Mouse (Mus musculus): ENCODE results near the gene Pnliprp2. TPM values are rescaled to one million over a fixed set of nuclear protein-coding genes. Genes with fewer than 3 reads are reported as not detected.

Gene Pnliprp2
- polyA plus RNA-seq, 1 experiment = not detected

- Histone ChIP-seq H3K4me3 (ENCODE audit: insufficient read depth, low read length) (no peak overlapping the region), H3K4me1 (ENCODE audit: control insufficient read depth, insufficient read depth, low read length) (no peaks in the 10 kb centered on the region), H3K27ac (ENCODE audit: insufficient read depth, low read depth, low read length) (no peak overlapping the region)
- no peak for TF ChIP-seq CTCF (IDR thresholded peaks at IDR 0.05; ENCODE audit: low read depth, low read length)
- no peak for TF ChIP-seq POLR2A (IDR thresholded peaks at IDR 0.05; ENCODE audit: borderline replicate concordance, low read depth, low read length)
Measured at GRCm38 (mm10) chr19:58743736-58744135, 15.8 kb upstream of the Pnliprp2 start.

DNA sequence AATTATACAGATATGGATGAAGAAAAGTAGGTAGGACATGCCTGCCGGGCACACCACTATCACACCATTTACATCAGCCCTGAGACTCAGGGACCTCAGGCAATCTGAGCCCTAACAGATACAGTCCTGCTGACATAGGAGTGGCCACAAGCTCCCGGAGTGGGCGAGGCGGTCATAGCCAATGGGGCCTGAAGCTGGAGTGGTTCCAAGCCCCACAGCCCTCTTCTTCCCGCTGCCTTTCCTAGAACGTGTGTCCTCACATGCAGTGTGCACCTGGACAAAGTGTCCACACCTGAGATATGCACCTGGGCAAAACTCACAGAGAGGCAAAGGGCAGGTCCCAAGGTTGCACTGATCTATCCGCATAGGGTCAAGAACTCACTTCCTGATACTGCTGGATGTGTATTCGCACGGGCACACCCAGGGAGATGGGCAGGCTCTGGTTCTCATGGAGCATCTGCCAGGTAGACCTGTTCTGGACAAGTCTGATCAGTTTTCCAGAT is 12.0 kb upstream of the Pnliprp2 start:
- Histone ChIP-seq H3K27ac (ENCODE audit: insufficient read depth, low read depth, low read length) (no peak overlapping the region), H3K4me1 (ENCODE audit: control insufficient read depth, insufficient read depth, low read length) (no peaks in the 10 kb centered on the region), H3K4me3 (ENCODE audit: insufficient read depth, low read length) (no peak overlapping the region)
- TF ChIP-seq CTCF (IDR thresholded peaks at IDR 0.05; ENCODE audit: low read depth, low read length) (no peak), POLR2A (IDR thresholded peaks at IDR 0.05; ENCODE audit: borderline replicate concordance, low read depth, low read length) (no peak)

DNA sequence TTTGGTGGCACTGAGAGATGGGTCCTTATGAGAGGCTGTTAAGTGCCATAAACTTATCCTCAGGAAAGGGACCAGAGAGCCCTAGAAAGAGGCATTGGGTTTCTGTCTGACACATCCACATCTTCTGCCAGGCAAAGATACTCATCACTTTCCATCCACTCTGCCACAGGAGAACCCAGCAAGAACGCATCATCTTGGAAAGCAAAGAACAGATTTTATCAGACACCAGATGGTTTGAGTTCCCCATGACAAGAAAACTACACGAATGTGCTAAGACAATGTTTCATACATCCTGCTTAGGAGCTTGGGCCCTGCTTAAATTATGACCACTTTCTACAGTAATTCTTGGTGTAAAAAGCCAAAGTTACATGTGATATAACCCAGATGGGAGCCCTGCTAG is 8.7 kb upstream of the Pnliprp2 start:
- no peak overlapping the region for H3K27ac ChIP-seq (ENCODE audit: insufficient read depth, low read depth, low read length)
- TF ChIP-seq CTCF (IDR thresholded peaks at IDR 0.05; ENCODE audit: low read depth, low read length) (no peak), POLR2A (IDR thresholded peaks at IDR 0.05; ENCODE audit: borderline replicate concordance, low read depth, low read length) (no peak)

GRCm38 (mm10) chr19:58751504-58751903 is 8.0 kb upstream of the Pnliprp2 start:
- Histone ChIP-seq H3K4me1 (ENCODE audit: control insufficient read depth, insufficient read depth, low read length) (no peaks in the 10 kb centered on the region), H3K4me3 (ENCODE audit: insufficient read depth, low read length) (no peak overlapping the region), H3K27ac (ENCODE audit: insufficient read depth, low read depth, low read length) (no peak overlapping the region)
- TF ChIP-seq POLR2A (IDR thresholded peaks at IDR 0.05; ENCODE audit: borderline replicate concordance, low read depth, low read length) = no peak
- TF ChIP-seq CTCF (IDR thresholded peaks at IDR 0.05; ENCODE audit: low read depth, low read length) = no peak

More for the DNA sequence above, 8.7 kb upstream of the Pnliprp2 start:
- Histone ChIP-seq H3K4me1 (ENCODE audit: control insufficient read depth, insufficient read depth, low read length) (no peaks in the 10 kb centered on the region), H3K4me3 (ENCODE audit: insufficient read depth, low read length) (no peak overlapping the region)

DNA sequence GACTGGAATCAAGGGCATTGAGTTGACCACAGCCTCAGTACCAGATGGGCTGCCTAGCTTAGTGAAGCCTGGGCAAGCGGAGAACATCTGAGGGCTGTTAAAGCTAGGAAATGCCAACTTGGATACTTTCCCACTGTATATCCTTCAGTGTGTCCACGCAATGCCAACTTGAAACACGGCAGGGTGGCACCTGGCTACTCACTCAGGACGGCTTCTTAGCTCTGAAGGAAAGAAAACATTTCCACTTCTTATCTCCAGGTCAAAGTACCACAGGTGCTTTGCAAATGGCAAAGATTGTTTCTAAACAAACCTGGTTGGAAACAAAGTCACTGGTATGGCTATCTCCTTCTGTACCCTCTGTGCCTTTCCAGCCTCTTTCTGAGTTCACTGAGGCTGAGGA is 648 bp upstream of the Pnliprp2 start:
- Histone ChIP-seq H3K27ac (ENCODE audit: insufficient read depth, low read depth, low read length) (no peak overlapping the region), H3K4me3 (ENCODE audit: insufficient read depth, low read length) (no peak overlapping the region), H3K4me1 (ENCODE audit: control insufficient read depth, insufficient read depth, low read length) (no peaks in the 10 kb centered on the region)
- no peak for TF ChIP-seq POLR2A (IDR thresholded peaks at IDR 0.05; ENCODE audit: borderline replicate concordance, low read depth, low read length)
- no peak for TF ChIP-seq CTCF (IDR thresholded peaks at IDR 0.05; ENCODE audit: low read depth, low read length)

GRCm38 (mm10) chr19:58762316-58762715 is 2.8 kb downstream of the Pnliprp2 start:
- Histone ChIP-seq H3K4me3 (ENCODE audit: insufficient read depth, low read length) (no peak overlapping the region), H3K4me1 (ENCODE audit: control insufficient read depth, insufficient read depth, low read length) (no peaks in the 10 kb centered on the region), H3K27ac (ENCODE audit: insufficient read depth, low read depth, low read length) (no peak overlapping the region)
- TF ChIP-seq CTCF (IDR thresholded peaks at IDR 0.05; ENCODE audit: low read depth, low read length) (no peak), POLR2A (IDR thresholded peaks at IDR 0.05; ENCODE audit: borderline replicate concordance, low read depth, low read length) (no peak)

- no peak overlapping the region for H3K27ac ChIP-seq (ENCODE audit: insufficient read depth, low read depth, low read length)
- H3K4me3 ChIP-seq (ENCODE audit: insufficient read depth, low read length) = no peak overlapping the region
- no peak for TF ChIP-seq CTCF (IDR thresholded peaks at IDR 0.05; ENCODE audit: low read depth, low read length)
- TF ChIP-seq POLR2A (IDR thresholded peaks at IDR 0.05; ENCODE audit: borderline replicate concordance, low read depth, low read length) = no peak
- H3K4me1 ChIP-seq (ENCODE audit: control insufficient read depth, insufficient read depth, low read length) = no peaks in the 10 kb centered on the region
Measured at GRCm38 (mm10) chr19:58762848-58763541, 3.5 kb downstream of the Pnliprp2 start.

- Histone ChIP-seq H3K4me1 (ENCODE audit: control insufficient read depth, insufficient read depth, low read length) (peaks cover 6% of the 10 kb centered on the region), H3K4me3 (ENCODE audit: insufficient read depth, low read length) (no peak overlapping the region), H3K27ac (ENCODE audit: insufficient read depth, low read depth, low read length) (no peak overlapping the region)
- TF ChIP-seq POLR2A (IDR thresholded peaks at IDR 0.05; ENCODE audit: borderline replicate concordance, low read depth, low read length) (no peak), CTCF (IDR thresholded peaks at IDR 0.05; ENCODE audit: low read depth, low read length) (no peak)
Measured at GRCm38 (mm10) chr19:58767329-58767728, 7.8 kb downstream of the Pnliprp2 start.

- Histone ChIP-seq H3K4me1 (ENCODE audit: control insufficient read depth, insufficient read depth, low read length) (no peaks in the 10 kb centered on the region), H3K4me3 (ENCODE audit: insufficient read depth, low read length) (no peak overlapping the region), H3K27ac (ENCODE audit: insufficient read depth, low read depth, low read length) (no peak overlapping the region)
- TF ChIP-seq CTCF (IDR thresholded peaks at IDR 0.05; ENCODE audit: low read depth, low read length) = no peak
- TF ChIP-seq POLR2A (IDR thresholded peaks at IDR 0.05; ENCODE audit: borderline replicate concordance, low read depth, low read length) = no peak
Measured at GRCm38 (mm10) chr19:58776461-58776860, 16.9 kb downstream of the Pnliprp2 start.

DNA sequence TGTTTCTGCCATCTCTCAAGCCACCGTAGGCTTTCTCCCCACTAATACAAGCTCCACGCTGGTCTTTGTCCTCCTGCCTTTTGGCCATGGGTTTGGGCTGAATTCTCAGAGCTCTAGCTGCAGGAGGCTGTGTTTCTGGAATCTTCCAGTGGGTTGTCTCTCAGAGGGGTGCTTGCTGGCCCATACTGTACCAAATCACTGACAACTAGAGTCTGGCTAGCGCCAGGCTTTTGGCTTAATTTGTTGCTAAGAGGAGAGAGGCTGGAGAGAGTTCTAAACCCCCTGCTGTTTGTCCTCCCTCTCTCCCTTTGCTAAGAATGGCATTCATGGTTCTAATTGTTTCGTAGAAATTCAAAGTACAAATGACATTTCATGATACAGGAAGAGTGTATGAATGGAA is 22.0 kb downstream of the Pnliprp2 start:
- Histone ChIP-seq H3K4me1 (ENCODE audit: control insufficient read depth, insufficient read depth, low read length) (no peaks in the 10 kb centered on the region), H3K27ac (ENCODE audit: insufficient read depth, low read depth, low read length) (no peak overlapping the region), H3K4me3 (ENCODE audit: insufficient read depth, low read length) (no peak overlapping the region)
- TF ChIP-seq CTCF (IDR thresholded peaks at IDR 0.05; ENCODE audit: low read depth, low read length) (no peak), POLR2A (IDR thresholded peaks at IDR 0.05; ENCODE audit: borderline replicate concordance, low read depth, low read length) (no peak)
